Mouse (Mus musculus): Measurements from ENCODE around the gene Arl13a. TPM values are rescaled to one million over a fixed set of nuclear protein-coding genes. Genes with fewer than 3 reads are reported as not detected.

The Arl13a gene
- total RNA-seq, 2 experiments from 2014 or later = not detected

Other genes starting within 250 kb of the Arl13a start
- gene Sytl4, start 205.7 kb upstream of the Arl13a start, total RNA-seq (2021) = 10 to 100 TPM; 11.3 to 14.7 TPM
- 10 to 100 TPM; 34.1 to 40.9 TPM for gene Cstf2, start 128.3 kb upstream of the Arl13a start, total RNA-seq (2021)
- gene Xkrx, start 25.4 kb upstream of the Arl13a start, total RNA-seq (2021) = 1 to 10 TPM in 1 of 2 experiments, under 1 TPM in 1; 0.50 to 1.3 TPM
- gene Nox1, start 34.5 kb downstream of the Arl13a start, total RNA-seq (2021) = under 1 TPM in 1 of 2 experiments, not detected in 1; 0.49 TPM
- gene Trmt2b, start 89.5 kb downstream of the Arl13a start, total RNA-seq (2021) = 10 to 100 TPM; 40.6 to 45.0 TPM
- gene Tmem35a, start 107.7 kb downstream of the Arl13a start, total RNA-seq (2021) = 100 to 1,000 TPM; 264 to 311 TPM
- gene Cenpi, start 120.6 kb downstream of the Arl13a start, total RNA-seq (2021) = 1 to 10 TPM; 2.2 to 4.0 TPM
- under 1 TPM; 0.17 to 0.23 TPM for gene Drp2, start 217.1 kb downstream of the Arl13a start, total RNA-seq (2021)